Mouse (Mus musculus) CH12.LX (cell line): ENCODE measurements around the gene Zfp747. TPM values are rescaled to one million over a fixed set of nuclear protein-coding genes. Genes with fewer than 3 reads are reported as not detected.

ENCODE experiments used
- DNase-seq: peaks from one replicate; pipeline ENCODE4 v3.0.0-alpha.2; 2013; ENCODE audit errors: extremely low read depth
- H3K27ac ChIP-seq: 2 replicates; pipeline ENCODE4 v1.5.1; 2012; ENCODE audit warnings: low read depth, mild to moderate bottlenecking, control low read depth, moderate library complexity; ENCODE audit not compliant: insufficient read depth
- H3K27me3 ChIP-seq: replicated peaks from 2 replicates; pipeline ENCODE3; 2012; ENCODE audit warnings: inconsistent platforms
- H3K36me3 ChIP-seq, 2 experiments: replicated peaks in 1 of 2; 2 replicates each; pipeline versions ENCODE3 to v1.6.1; 2012; ENCODE audit warnings: inconsistent platforms in 1 of 2, low read length in 1 of 2, mild to moderate bottlenecking in 1 of 2, mixed read lengths in 1 of 2, moderate library complexity in 1 of 2; ENCODE audit not compliant: control insufficient read depth in 1 of 2, insufficient read depth in 1 of 2
- H3K4me1 ChIP-seq, 2 experiments: 2 replicates each; pipeline ENCODE4 v1.6.1; 2012; ENCODE audit warnings: inconsistent platforms in 1 of 2, moderate library complexity in 1 of 2; ENCODE audit not compliant: insufficient read depth in 2 of 2, control insufficient read depth in 1 of 2
- H3K4me2 ChIP-seq: 2 replicates; pipeline ENCODE4 v1.6.1; 2012; ENCODE audit warnings: low read depth, mild to moderate bottlenecking, control low read depth; ENCODE audit not compliant: poor library complexity, insufficient read depth, severe bottlenecking
- H3K4me3 ChIP-seq, 3 experiments: fragments of 150-350 bp in 1 of 3; sonication (generic) in 1 of 3; replicated peaks in 1 of 3; 2 replicates each; pipeline versions ENCODE3 to v1.5.1; 2011 to 2012; ENCODE audit warnings: low read depth in 2 of 3, low read length in 2 of 3, mild to moderate bottlenecking in 2 of 3, moderate library complexity in 2 of 3, control low read depth in 1 of 3, improper control_type of control experiment in 1 of 3, inconsistent platforms in 1 of 3, mixed read lengths in 1 of 3; ENCODE audit not compliant: poor library complexity in 1 of 3
- H3K79me2 ChIP-seq: replicated peaks from 2 replicates; pipeline ENCODE4 v1.6.1; 2012; ENCODE audit warnings: mild to moderate bottlenecking, moderate library complexity; ENCODE audit not compliant: control insufficient read depth, poor library complexity, insufficient read depth, severe bottlenecking; ENCODE audit errors: extremely low read depth
- H3K9ac ChIP-seq: 2 replicates; pipeline ENCODE4 v1.6.1; 2012; ENCODE audit warnings: low read depth, mild to moderate bottlenecking, control low read depth, moderate library complexity; ENCODE audit not compliant: insufficient read depth
- H3K9me3 ChIP-seq: replicated peaks from 2 replicates; pipeline ENCODE3; 2012; ENCODE audit warnings: low read length, inconsistent platforms, mixed read lengths
- CHD2 ChIP-seq: IDR thresholded peaks from 2 replicates; pipeline ENCODE4 v1.6.1; 2011; ENCODE audit warnings: low read length, improper control_type of control experiment
- CTCF ChIP-seq, 2 experiments: IDR thresholded peaks in 1 of 2; conservative IDR thresholded peaks in 1 of 2; 2 replicates each; pipeline ENCODE4 v1.5.1; 2011 to 2012; ENCODE audit warnings: low read depth in 2 of 2, low read length in 2 of 2, improper control_type of control experiment in 1 of 2, inconsistent platforms in 1 of 2, mild to moderate bottlenecking in 1 of 2, moderate library complexity in 1 of 2
- ELF1 ChIP-seq: IDR thresholded peaks from 2 replicates; pipeline ENCODE4 v1.6.1; 2014; ENCODE audit warnings: low read depth, mild to moderate bottlenecking, inconsistent platforms, low read length, improper control_type of control experiment
- HCFC1 ChIP-seq: IDR thresholded peaks from 2 replicates; pipeline ENCODE4 v1.6.1; 2012; ENCODE audit warnings: low read depth, mild to moderate bottlenecking, inconsistent platforms, low read length, improper control_type of control experiment
- IRF4 ChIP-seq: IDR thresholded peaks from 2 replicates; pipeline ENCODE4 v1.6.1; 2014; ENCODE audit warnings: low read depth, mild to moderate bottlenecking, inconsistent platforms, low read length, improper control_type of control experiment
- MAFK ChIP-seq: IDR thresholded peaks from 2 replicates; pipeline ENCODE4 v1.6.1; 2011; ENCODE audit warnings: low read length, improper control_type of control experiment; ENCODE audit not compliant: insufficient replicate concordance
- MAX ChIP-seq: IDR thresholded peaks from 2 replicates; pipeline ENCODE4 v1.6.1; 2011; ENCODE audit warnings: low read length, improper control_type of control experiment
- MEF2A ChIP-seq: IDR thresholded peaks from 2 replicates; pipeline ENCODE4 v1.6.1; 2014; ENCODE audit warnings: low read depth, mild to moderate bottlenecking, inconsistent platforms, low read length, improper control_type of control experiment, borderline replicate concordance
- MYC ChIP-seq: IDR thresholded peaks from 2 replicates; pipeline ENCODE4 v1.6.1; 2011; ENCODE audit warnings: low read depth, mild to moderate bottlenecking, improper control_type of control experiment, low read length
- NELFE ChIP-seq: IDR thresholded peaks from 2 replicates; pipeline ENCODE4 v1.6.1; 2011; ENCODE audit warnings: low read depth, low read length, improper control_type of control experiment
- POLR2A ChIP-seq: IDR thresholded peaks from 2 replicates; pipeline ENCODE4 v1.6.1; 2011; ENCODE audit warnings: low read depth, mild to moderate bottlenecking, improper control_type of control experiment, low read length
- SMC3 ChIP-seq: IDR thresholded peaks from 2 replicates; pipeline ENCODE4 v1.6.1; 2011; ENCODE audit warnings: low read depth, low read length, improper control_type of control experiment
- TCF12 ChIP-seq: IDR thresholded peaks from 2 replicates; pipeline ENCODE4 v1.6.1; 2014; ENCODE audit warnings: low read depth, mild to moderate bottlenecking, inconsistent platforms, low read length, improper control_type of control experiment
- ZKSCAN1 ChIP-seq: IDR thresholded peaks from 2 replicates; pipeline ENCODE4 v1.6.1; 2012; ENCODE audit warnings: low read depth, inconsistent platforms, low read length, improper control_type of control experiment, borderline replicate concordance
- dilution Hi-C: fragments of 300-500 bp; cut with MboI; formaldehyde crosslinking; loops from 2 replicates; pipeline ENCODE4 v1.14.3; 2020; ENCODE audit warnings: low sequenced_read_pairs; ENCODE audit not compliant: extremely low pct_unique_long_range_greater_than_20kb, extremely low pct_ligation_motif_present
- in situ Hi-C: fragments of 300-500 bp; cut with MboI; formaldehyde crosslinking; loops from 3 replicates; pipeline ENCODE4 v1.14.3; 2019; ENCODE audit warnings: low sequenced_read_pairs, low pct_ligation_motif_present, low pct_unique_long_range_greater_than_20kb, mixed read lengths
- polyA plus RNA-seq: library from polyadenylated mRNA; unstranded; fragments of >175 nt; gene quantifications from 2 replicates; pipeline ENCODE4 v1.2.1, GENCODE M21; 2012; ENCODE audit warnings: low read depth; ENCODE audit not compliant: insufficient read length
- total RNA-seq, 2 experiments: library from RNA; depleted of rRNA; stranded (reverse); fragments of 300-350 nt in 1 of 2; fragments of >200 nt in 1 of 2; gene quantifications; 2 replicates each; pipeline ENCODE4 v1.2.3; 2012 to 2014

The Zfp747 gene
- total and polyA plus RNA-seq, 3 experiments = 7.2 to 8.2 (median 7.7) TPM

DNA sequence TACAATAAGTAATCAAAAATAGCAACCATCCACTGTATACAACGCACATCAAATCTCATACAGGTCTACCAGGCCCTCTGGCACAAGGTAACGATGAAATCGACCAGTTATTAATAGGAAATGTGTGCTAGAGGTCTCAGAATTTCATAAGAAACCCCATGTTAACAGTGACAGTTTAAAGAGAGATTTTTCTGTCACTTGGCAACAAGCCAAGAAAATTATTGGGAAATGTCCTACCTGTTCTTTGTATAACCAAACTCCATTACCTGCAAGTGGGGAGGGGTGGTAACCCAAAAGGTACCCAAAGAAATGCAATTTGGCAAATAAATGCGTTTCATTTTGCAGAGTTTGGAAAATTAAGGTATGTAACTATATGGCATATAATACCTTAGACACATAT, 17.4 kb downstream of the Zfp747 start:
- H3K79me2 ChIP-seq = no peaks in the 10 kb centered on the region
- DNase-seq = no peak
- H3K4me2 ChIP-seq = no peak overlapping the region
- dilution Hi-C loops (no loop called here), in situ Hi-C loops (loop anchor here (25.0 kb wide), 1 partner anchor 404 kb away; the partner anchor contains the start of gene Orai3)
- no peak overlapping the region for H3K9ac ChIP-seq
- no peaks in the 10 kb centered on the region for H3K36me3 ChIP-seq
- peaks cover 16% of the 10 kb centered on the region for H3K27me3 ChIP-seq
- no peaks in the 10 kb centered on the region; a peak in 1 of 4 replicates for H3K4me1 ChIP-seq
- no peak overlapping the region for H3K4me3 ChIP-seq
- no peak for TF ChIP-seq HCFC1
- peaks cover 3% of the 10 kb centered on the region for H3K9me3 ChIP-seq
- H3K27ac ChIP-seq = no peak overlapping the region

DNA sequence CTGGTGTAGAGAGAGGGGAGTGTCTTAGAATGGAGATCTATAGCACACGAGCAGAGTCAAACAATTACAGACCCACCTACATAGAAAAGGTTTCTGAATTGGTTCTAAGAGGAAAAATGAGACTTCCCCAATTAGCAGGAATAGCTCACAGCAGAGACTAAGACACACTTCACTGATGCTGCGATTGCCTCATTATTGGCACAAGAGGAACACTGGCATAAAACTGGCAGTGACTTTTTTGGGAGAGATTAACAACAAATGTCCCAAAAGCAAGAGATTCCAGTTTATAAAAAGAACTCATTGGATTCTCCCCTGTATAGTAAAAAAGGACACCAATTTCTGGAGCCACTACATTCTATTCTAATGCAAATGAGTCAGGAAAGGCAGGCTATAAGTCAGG, 18.0 kb downstream of the Zfp747 start:
- Histone ChIP-seq H3K9me3 (peaks cover 5% of the 10 kb centered on the region), H3K27me3 (peaks cover 16% of the 10 kb centered on the region), H3K4me2 (no peak overlapping the region), H3K9ac (no peak overlapping the region), H3K36me3 (no peaks in the 10 kb centered on the region), H3K4me3 (no peak overlapping the region), H3K27ac (no peak overlapping the region), H3K79me2 (no peaks in the 10 kb centered on the region), H3K4me1 (no peaks in the 10 kb centered on the region)
- TF ChIP-seq TCF12 (no peak), MAFK (no peak), ELF1 (no peak), ZKSCAN1 (no peak), CTCF (conservative IDR thresholded peaks at IDR 0.05 in 1 of 2, IDR thresholded peaks at IDR 0.05 in 1 of 2; ENCODE audit: low read depth in 2 of 2, low read length in 2 of 2) (no peak), SMC3 (no peak), POLR2A (no peak), CHD2 (no peak), MAX (no peak), MEF2A (no peak), IRF4 (no peak), MYC (no peak), NELFE (no peak)
- no peak for DNase-seq
- dilution Hi-C loops (no loop called here), in situ Hi-C loops (loop anchor here (25.0 kb wide), 1 partner anchor 404 kb away; the partner anchor contains the start of gene Orai3)

DNA sequence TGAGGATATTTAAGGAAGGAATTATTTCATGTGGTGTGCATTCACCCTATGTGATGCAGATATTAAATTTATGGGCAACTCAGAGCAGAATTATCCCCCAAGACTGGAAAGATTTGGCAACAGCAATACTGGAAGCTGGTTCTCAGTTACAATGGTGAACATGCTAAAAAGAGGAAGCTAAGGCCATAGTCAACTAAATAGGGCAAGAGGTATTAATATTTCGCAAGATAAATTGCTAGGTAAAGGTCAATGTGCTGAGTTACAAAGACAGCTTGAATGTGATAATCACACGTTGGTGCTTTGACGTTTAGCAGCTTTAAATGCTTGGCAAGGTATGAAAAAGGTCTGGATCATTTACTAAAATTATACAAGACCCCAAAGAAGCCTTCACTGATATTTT, 20.1 kb downstream of the Zfp747 start:
- H3K27me3 ChIP-seq = peaks cover 14% of the 10 kb centered on the region
- in situ Hi-C loops = loop anchor here (25.0 kb wide), 1 partner anchor 407 kb away; the partner anchor contains the start of gene Orai3
- H3K4me3 ChIP-seq = no peak overlapping the region
- TF ChIP-seq ELF1 (no peak), HCFC1 (no peak)
- no peaks in the 10 kb centered on the region for H3K4me1 ChIP-seq
- dilution Hi-C loops = no loop called here
- H3K4me2 ChIP-seq = no peak overlapping the region
- H3K9me3 ChIP-seq = peaks cover 5% of the 10 kb centered on the region
- H3K9ac ChIP-seq = no peak overlapping the region
- no peak for DNase-seq
- no peaks in the 10 kb centered on the region for H3K36me3 ChIP-seq
- no peak overlapping the region for H3K27ac ChIP-seq
- H3K79me2 ChIP-seq = no peaks in the 10 kb centered on the region
